Comparison of ENCODE assay signal across 8 mouse cellular contexts in genomic region chrX:23693443-23694400, GRCm38 (mm10). TPM values are rescaled to one million over a fixed set of nuclear protein-coding genes. Genes with fewer than 3 reads are reported as not detected.
DNase-seq lines count a peak whose midpoint lies in the region; ATAC-seq and TF ChIP-seq lines count a peak whose summit lies in the region.

No protein-coding gene starts in this region.

- peak overlapping the region; percentile 78 for H3K9ac ChIP-seq in heart, embryonic 14.5 days (ENCODE audit: low read length)
- peak overlapping the region; percentile 78 for H3K9ac ChIP-seq in liver, embryonic 15.5 days
- peak overlapping the region; percentile 81 for H3K9ac ChIP-seq in stomach, embryonic 16.5 days (ENCODE audit: low read length)

- TF ChIP-seq CTCF in C2C12 (IDR thresholded peaks at IDR 0.05; ENCODE audit: control insufficient read depth, insufficient read depth, insufficient read length), result no peak

- no peak for DNase-seq in heart, embryonic 10.5 days (ENCODE audit: low spot score)
- DNase-seq in heart, postnatal 25 days (ENCODE audit: low spot score), result no peak
- peak; percentile 34 for DNase-seq in brain, adult 2 months (ENCODE audit: low read depth, low spot score)
- DNase-seq in cerebellum, adult 11 months, result no peak

- 10% methylated on average over 28 of the region's 28 CpGs for WGBS in heart, embryonic 10.5 days
- WGBS in heart, embryonic 14.5 days, result 11% methylated on average over 27 of the region's 28 CpGs
- WGBS in liver, embryonic 15.5 days (ENCODE audit: insufficient replicate concordance), result 13% methylated on average over 26 of the region's 28 CpGs
- WGBS in stomach, embryonic 16.5 days, result 15% methylated on average over 27 of the region's 28 CpGs

- H3ac ChIP-seq in C2C12 (ENCODE audit: control insufficient read depth, insufficient read length, low read depth), result peak overlapping the region; percentile 83

- H3K9me3 ChIP-seq in heart, embryonic 10.5 days, result no peaks in the 10 kb centered on the region
- H3K9me3 ChIP-seq in heart, embryonic 14.5 days (ENCODE audit: control insufficient read depth, low read length), result no peaks in the 10 kb centered on the region
- H3K9me3 ChIP-seq in liver, embryonic 15.5 days (replicated peaks), result no peaks in the 10 kb centered on the region
- H3K9me3 ChIP-seq in stomach, embryonic 16.5 days (replicated peaks; ENCODE audit: control insufficient read depth, low read length), result no peaks in the 10 kb centered on the region

- H3K4me2 ChIP-seq in heart, embryonic 14.5 days (ENCODE audit: low read length), result peak overlapping the region; percentile 64
- peak overlapping the region; percentile 60 for H3K4me2 ChIP-seq in liver, embryonic 15.5 days
- H3K4me2 ChIP-seq in stomach, embryonic 16.5 days (ENCODE audit: low read depth, low read length), result peak overlapping the region; percentile 51

- intact Hi-C loops in heart, postnatal 25 days (cut with DNase I), result no loop called here

- ATAC-seq in heart, embryonic 14.5 days (ENCODE audit: insufficient number of reproducible peaks, insufficient read depth, low FRiP score, low read depth), result peak; percentile 18; the same call in 1 of the 2 replicates
- ATAC-seq in liver, embryonic 15.5 days (ENCODE audit: insufficient read depth), result peak; percentile 1
- ATAC-seq in stomach, embryonic 16.5 days (ENCODE audit: insufficient read depth, low FRiP score), result no peak

- peak overlapping the region; percentile 87 for H3K27ac ChIP-seq in heart, embryonic 10.5 days
- H3K27ac ChIP-seq in heart, embryonic 14.5 days (replicated peaks in 1 of 2; ENCODE audit: control insufficient read depth in 1 of 2, insufficient read depth in 1 of 2, low read depth in 2 of 2, low read length in 2 of 2), result peak overlapping the region; percentile 87 to 88
- H3K27ac ChIP-seq in liver, embryonic 15.5 days (replicated peaks), result peak overlapping the region; percentile 98
- H3K27ac ChIP-seq in stomach, embryonic 16.5 days (ENCODE audit: low read length), result peak overlapping the region; percentile 83; the same call in 1 of the 2 replicates

- peaks cover 53% of the 10 kb centered on the region for H3K79me2 ChIP-seq in C2C12 (ENCODE audit: control insufficient read depth, insufficient read depth)

- H3K4me1 ChIP-seq in heart, embryonic 10.5 days, result no peaks in the 10 kb centered on the region
- no peaks in the 10 kb centered on the region for H3K4me1 ChIP-seq in heart, embryonic 14.5 days (ENCODE audit: control insufficient read depth in 2 of 2, insufficient read depth in 2 of 2, low read length in 2 of 2)
- H3K4me1 ChIP-seq in liver, embryonic 15.5 days (replicated peaks), result peaks cover 6% of the 10 kb centered on the region; the same call in 1 of the 2 replicates
- no peaks in the 10 kb centered on the region for H3K4me1 ChIP-seq in stomach, embryonic 16.5 days (ENCODE audit: control insufficient read depth, insufficient read depth, low read length)

- no peaks in the 10 kb centered on the region for H3K36me3 ChIP-seq in heart, embryonic 10.5 days
- no peaks in the 10 kb centered on the region for H3K36me3 ChIP-seq in C2C12 (ENCODE audit: control insufficient read depth, insufficient read depth)
- no peaks in the 10 kb centered on the region for H3K36me3 ChIP-seq in heart, embryonic 14.5 days (ENCODE audit: control insufficient read depth, insufficient read depth, low read length)
- H3K36me3 ChIP-seq in liver, embryonic 15.5 days (replicated peaks), result no peaks in the 10 kb centered on the region
- H3K36me3 ChIP-seq in stomach, embryonic 16.5 days (ENCODE audit: control insufficient read depth, insufficient read depth, low read length), result no peaks in the 10 kb centered on the region

- H3K79me3 ChIP-seq in C2C12 (ENCODE audit: low read depth), result peaks cover 16% of the 10 kb centered on the region

- H3K27me3 ChIP-seq in heart, embryonic 10.5 days (ENCODE audit: insufficient read depth, poor library complexity, severe bottlenecking), result no peaks in the 10 kb centered on the region; the same call in 1 of the 2 replicates
- no peaks in the 10 kb centered on the region for H3K27me3 ChIP-seq in C2C12 (ENCODE audit: control insufficient read depth, insufficient read depth, insufficient read length)
- H3K27me3 ChIP-seq in heart, embryonic 14.5 days (ENCODE audit: control insufficient read depth, insufficient read depth, low read length), result no peaks in the 10 kb centered on the region
- no peaks in the 10 kb centered on the region for H3K27me3 ChIP-seq in liver, embryonic 15.5 days
- no peaks in the 10 kb centered on the region for H3K27me3 ChIP-seq in stomach, embryonic 16.5 days (ENCODE audit: control insufficient read depth, insufficient read depth, low read length)

- peak overlapping the region; percentile 68 for H3K4me3 ChIP-seq in heart, embryonic 10.5 days
- H3K4me3 ChIP-seq in C2C12 (ENCODE audit: insufficient read depth, poor library complexity, severe bottlenecking), result peak overlapping the region; percentile 46
- peak overlapping the region; percentile 66 to 77 for H3K4me3 ChIP-seq in heart, embryonic 14.5 days (ENCODE audit: control insufficient read depth in 1 of 2, insufficient read depth in 1 of 2, low read depth in 1 of 2, low read length in 2 of 2)
- peak overlapping the region; percentile 72 for H3K4me3 ChIP-seq in liver, embryonic 15.5 days (replicated peaks)
- peak overlapping the region; percentile 68 for H3K4me3 ChIP-seq in stomach, embryonic 16.5 days (replicated peaks; ENCODE audit: low read length)

TF ChIP-seq in C2C12, 6 proteins besides CTCF, POLR2A, EP300 and RAD21:
- TF ChIP-seq MYOD1 (IDR thresholded peaks at IDR 0.05; ENCODE audit: control insufficient read depth, insufficient read length, low read depth) (no peak), CEBPB (IDR thresholded peaks at IDR 0.05; ENCODE audit: low read depth) (no peak), USF1 (IDR thresholded peaks at IDR 0.05; ENCODE audit: low read depth) (no peak), FOSL1 (IDR thresholded peaks at IDR 0.05; ENCODE audit: insufficient read depth, low read length, poor library complexity, severe bottlenecking) (no peak), MYOG (IDR thresholded peaks at IDR 0.05; ENCODE audit: control insufficient read depth, extremely low read depth, insufficient read length) (no peak), MAX (IDR thresholded peaks at IDR 0.05) (no peak)

RNA-seq across cellular contexts. Expression of gene Wdr44, which starts 0.9 kb away (rescaled TPM):
- polyA plus RNA-seq in heart, embryonic 10.5 days (2016; fragmentation: Nextera tagmentation; extraction: Ambion mirVana), result 5.7 and 6.3 TPM in 2 replicates
- total RNA-seq in heart, postnatal 25 days (2021), result 10 to 100 TPM in 1 of 2 experiments, 1 to 10 TPM in 1; 9.7 to 10.4 TPM
- 2.0 TPM for polyA plus RNA-seq in C2C12 (2012; fragmentation: generic; extraction: Trizol)
- polyA plus RNA-seq in heart, embryonic 14.5 days (2014; fragmentation: Nextera tagmentation; extraction: Ambion mirVana), result 9.6 and 11.8 TPM in 2 replicates
- polyA plus RNA-seq in liver, embryonic 15.5 days (2015; fragmentation: Nextera tagmentation; extraction: Ambion mirVana), result 6.0 and 6.1 TPM in 2 replicates
- 5.8 and 7.6 TPM in 2 replicates for polyA plus RNA-seq in stomach, embryonic 16.5 days (2015; fragmentation: Nextera tagmentation; extraction: Ambion mirVana)
